Mouse (Mus musculus): Measurements from ENCODE around the gene Fmn2.
A peak's percentile ranks its signal among the peaks of the same experiment; 100 is the strongest.

Gene Fmn2

GRCm38 (mm10) chr1:174501661-174502030 lies at the start of gene Fmn2:
TSS of gene Fmn2 (plus strand) at chr1:174501825.
- DNase-seq (ENCODE audit: low read depth, low spot score), result peak; percentile 88

GRCm38 (mm10) chr1:174455100-174455499 lies 46.5 kb upstream of the Fmn2 start:
- no peak for DNase-seq (ENCODE audit: low read depth, low spot score)

- DNase-seq (ENCODE audit: low read depth, low spot score), result no peak
Observed at GRCm38 (mm10) chr1:174465385-174465784, 36.2 kb upstream of the Fmn2 start.

- DNase-seq (ENCODE audit: low read depth, low spot score), result peak; percentile 27
Observed at GRCm38 (mm10) chr1:174466240-174466639, 35.4 kb upstream of the Fmn2 start.

GRCm38 (mm10) chr1:174469736-174470135 lies 31.9 kb upstream of the Fmn2 start:
- peak; percentile 65 for DNase-seq (ENCODE audit: low read depth, low spot score)

- DNase-seq (ENCODE audit: low read depth, low spot score), result no peak
Observed at GRCm38 (mm10) chr1:174482567-174482966, 19.1 kb upstream of the Fmn2 start.

DNA sequence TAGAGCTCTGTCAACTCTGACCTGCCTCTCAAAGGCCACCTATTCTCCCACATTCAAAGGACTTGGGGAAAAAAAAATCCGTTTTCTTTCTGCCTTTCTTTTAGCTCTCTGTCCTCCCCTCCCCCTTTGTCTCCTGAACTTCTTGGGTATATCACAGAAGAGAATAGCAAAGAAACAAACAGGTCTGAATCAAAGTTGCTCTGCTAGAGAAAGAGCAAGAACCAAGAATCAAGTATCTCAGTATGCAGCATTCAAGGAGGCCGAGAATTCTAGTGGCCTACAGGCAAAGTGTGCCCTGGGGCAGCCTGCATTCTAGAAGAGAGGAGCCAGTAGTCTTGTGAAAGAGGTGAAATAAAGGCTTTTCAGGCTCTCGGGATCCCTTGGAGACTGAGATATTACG lies 1.6 kb upstream of the Fmn2 start:
- DNase-seq (ENCODE audit: low read depth, low spot score), result peak; percentile 6

- peak; percentile 5 for DNase-seq (ENCODE audit: low read depth, low spot score)
Observed at GRCm38 (mm10) chr1:174501011-174501410, 614 bp upstream of the Fmn2 start.

GRCm38 (mm10) chr1:174502031-174502845 lies 613 bp downstream of the Fmn2 start:
- peak; percentile 58 for DNase-seq (ENCODE audit: low read depth, low spot score)

- DNase-seq (ENCODE audit: low read depth, low spot score), result peak; percentile 12
Observed at GRCm38 (mm10) chr1:174502846-174503745, 1.5 kb downstream of the Fmn2 start.

DNA sequence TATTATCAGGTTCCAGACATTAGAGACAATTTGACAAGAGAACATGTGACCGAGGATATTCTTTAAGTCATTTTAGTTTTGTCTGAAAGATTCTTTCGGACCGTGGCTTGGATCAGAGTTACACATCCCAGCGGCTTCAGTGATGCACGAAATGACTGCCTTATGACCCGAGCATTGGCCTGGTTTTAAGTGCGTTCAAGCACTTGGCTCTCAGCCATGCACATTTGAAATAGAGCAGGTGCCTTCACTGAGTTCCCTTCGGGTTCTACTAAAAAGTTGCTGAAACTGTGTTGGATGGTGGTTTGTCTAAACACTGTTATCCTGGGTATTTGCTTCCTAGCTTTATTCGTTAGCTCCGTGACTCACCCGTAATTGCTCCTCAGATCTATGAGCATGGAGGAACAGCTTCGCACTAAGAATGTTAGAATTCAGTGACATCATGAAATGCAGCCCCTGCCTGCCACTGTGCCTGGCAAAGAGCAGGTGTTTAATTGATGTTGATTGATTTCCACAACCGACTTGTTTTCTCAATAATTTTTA lies 7.0 kb downstream of the Fmn2 start:
- no peak for DNase-seq (ENCODE audit: low read depth, low spot score)

GRCm38 (mm10) chr1:174513419-174513818 lies 11.8 kb downstream of the Fmn2 start:
- DNase-seq (ENCODE audit: low read depth, low spot score), result no peak

- DNase-seq (ENCODE audit: low read depth, low spot score), result no peak
Observed at GRCm38 (mm10) chr1:174521976-174522770, 20.5 kb downstream of the Fmn2 start.

DNA sequence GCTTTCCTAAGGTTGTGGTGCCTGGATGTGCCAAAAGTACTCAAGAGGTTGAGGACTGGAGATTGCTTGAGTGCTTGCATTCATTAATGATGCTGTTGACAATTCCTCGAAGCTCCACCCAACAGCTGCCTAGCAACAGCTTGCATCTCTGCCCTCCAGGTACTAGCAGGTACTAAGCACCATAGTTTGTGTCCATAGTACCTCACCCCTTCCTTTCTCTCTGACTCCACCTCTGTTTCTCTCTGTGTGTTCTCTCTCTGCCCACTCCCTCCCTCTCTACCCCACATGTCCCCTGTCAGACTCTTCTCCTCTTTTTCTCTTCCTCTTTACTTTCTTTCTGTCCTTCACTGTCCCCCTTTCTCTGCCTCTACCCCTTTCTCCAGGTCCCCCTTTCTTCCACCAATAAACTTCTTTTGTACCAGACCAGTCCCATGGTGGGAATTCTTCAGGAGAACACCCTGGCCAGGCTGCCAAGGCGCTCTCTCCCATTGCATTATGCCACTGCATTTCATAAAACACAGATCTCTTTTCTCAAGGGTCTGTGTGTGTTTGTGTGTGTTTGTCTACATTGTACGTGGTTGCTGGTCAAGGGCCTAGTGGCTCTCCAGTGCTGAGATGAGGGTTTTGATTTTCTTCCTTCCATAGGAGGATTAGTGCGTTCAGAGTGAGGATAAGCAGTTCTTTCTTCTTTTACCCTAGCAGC lies 21.3 kb downstream of the Fmn2 start:
- no peak for DNase-seq (ENCODE audit: low read depth, low spot score)

GRCm38 (mm10) chr1:174523512-174523828 lies 21.8 kb downstream of the Fmn2 start:
- DNase-seq (ENCODE audit: low read depth, low spot score), result no peak

DNA sequence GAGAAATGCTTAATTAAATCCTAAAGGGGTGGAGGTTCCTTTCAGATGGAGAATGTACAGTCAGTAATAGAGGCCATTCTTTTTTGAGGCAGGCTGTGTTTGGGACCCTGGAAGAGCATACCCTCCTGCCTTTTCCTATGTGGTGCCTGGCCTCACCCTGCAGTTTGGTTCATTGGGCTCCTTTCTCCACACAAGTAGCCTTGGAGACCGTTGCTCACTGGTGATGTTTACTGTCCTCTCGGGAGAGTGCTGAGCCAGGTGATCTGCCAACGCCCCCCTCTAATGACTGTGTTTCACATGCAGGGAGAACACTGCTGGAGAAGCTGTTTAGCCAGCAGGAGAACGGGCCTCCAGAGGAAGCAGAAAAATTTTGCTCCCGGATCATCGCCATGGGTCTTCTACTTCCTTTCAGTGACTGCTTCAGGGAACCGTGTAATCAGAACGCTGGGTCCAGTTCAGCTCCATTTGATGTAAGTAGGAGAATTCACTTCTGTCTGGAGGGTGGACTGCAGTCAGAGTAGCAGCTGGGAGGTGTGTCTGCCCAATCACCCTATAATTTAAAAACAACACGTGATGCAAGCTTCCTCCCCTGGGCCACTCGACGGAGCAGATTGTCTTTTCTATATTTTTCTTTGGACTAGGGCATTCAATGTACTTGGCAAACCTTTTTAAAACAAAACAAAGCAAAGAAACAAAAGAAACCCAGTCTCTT lies 35.3 kb downstream of the Fmn2 start:
- DNase-seq (ENCODE audit: low read depth, low spot score), result no peak

GRCm38 (mm10) chr1:174537491-174537890 lies 35.9 kb downstream of the Fmn2 start:
- DNase-seq (ENCODE audit: low read depth, low spot score), result no peak

DNA sequence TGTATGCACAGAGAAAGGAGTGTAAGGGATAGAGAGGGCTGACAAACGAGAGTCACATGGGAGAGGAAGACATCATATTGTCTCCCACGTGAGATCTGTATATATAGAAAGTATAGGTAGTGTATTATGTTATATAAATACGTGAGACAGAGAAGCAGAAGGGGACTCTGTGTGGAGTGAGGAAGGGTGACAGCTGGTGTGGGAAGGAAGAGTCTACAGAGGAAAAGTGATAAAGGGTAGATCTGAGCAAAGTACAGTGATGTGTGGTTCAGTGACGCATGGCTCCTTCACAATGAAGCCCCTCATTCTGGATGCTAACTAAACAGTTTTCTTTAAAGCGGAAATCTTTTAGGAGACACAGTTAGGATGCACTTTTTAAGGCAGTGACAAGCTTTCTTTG lies 46.7 kb downstream of the Fmn2 start:
- DNase-seq (ENCODE audit: low read depth, low spot score), result no peak

- DNase-seq (ENCODE audit: low read depth, low spot score), result peak; percentile 71
Observed at GRCm38 (mm10) chr1:174553272-174554007, 51.8 kb downstream of the Fmn2 start.

DNA sequence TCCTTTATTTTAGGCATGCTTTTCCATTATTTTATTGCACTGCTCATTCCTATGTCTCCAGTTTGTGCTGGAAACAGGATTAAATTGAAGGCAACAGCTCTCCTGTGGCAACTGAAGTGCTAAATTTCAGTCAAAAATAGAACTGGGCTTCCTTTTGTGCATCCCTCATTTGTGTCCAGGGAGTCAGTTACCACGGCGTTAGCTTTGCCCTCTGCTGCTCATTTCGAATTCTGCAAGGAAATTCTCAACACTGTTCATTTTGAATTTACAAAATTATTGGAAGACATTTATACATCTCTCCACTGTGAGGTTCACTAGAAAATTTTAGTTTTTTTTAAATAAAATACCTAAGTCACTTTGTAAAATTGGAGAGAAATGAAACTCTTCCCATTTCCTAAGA lies 53.8 kb downstream of the Fmn2 start:
- no peak for DNase-seq (ENCODE audit: low read depth, low spot score)

All from mesoderm, embryonic 11.5 days (tissue).